Mouse (Mus musculus): ENCODE data around the gene Slc25a38. TPM values are rescaled to one million over a fixed set of nuclear protein-coding genes. Genes with fewer than 3 reads are reported as not detected.
"Not testable (repeated sequence)": the region's sequence is repeated elsewhere in the genome, so short reads cannot be mapped to it uniquely, and the experiment has no call there.

Slc25a38 gene
- polyA plus RNA-seq, 1 experiment from 2014 or later = 20.0 TPM

DNA sequence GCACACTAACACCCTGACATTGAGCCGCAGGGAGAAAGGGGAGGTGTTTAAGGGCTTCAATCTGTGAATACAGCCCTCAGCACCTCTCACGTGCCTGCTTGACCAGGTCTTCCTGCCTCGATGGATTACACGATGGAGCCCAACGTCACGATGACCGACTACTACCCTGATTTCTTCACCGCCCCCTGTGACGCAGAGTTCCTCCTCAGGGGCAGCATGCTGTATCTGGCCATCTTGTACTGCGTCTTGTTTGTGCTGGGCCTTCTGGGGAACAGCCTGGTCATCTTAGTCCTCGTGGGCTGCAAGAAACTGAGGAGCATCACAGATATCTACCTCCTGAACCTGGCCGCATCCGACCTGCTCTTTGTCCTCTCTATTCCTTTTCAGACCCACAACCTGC is 16.5 kb upstream of the Slc25a38 start:
- TF ChIP-seq CTCF (IDR thresholded peaks at IDR 0.05) = no peak
- no peak for TF ChIP-seq EP300 (IDR thresholded peaks at IDR 0.05)
- H3K9ac ChIP-seq (replicated peaks; ENCODE audit: low read depth) = no peak overlapping the region
- no peaks in the 10 kb centered on the region for H3K9me3 ChIP-seq (ENCODE audit: low read length)
- H3K4me1 ChIP-seq (ENCODE audit: insufficient read depth, low read depth, low read length) = no peaks in the 10 kb centered on the region
- no peak overlapping the region for H3K27ac ChIP-seq (ENCODE audit: low read length)
- no peaks in the 10 kb centered on the region for H3K27me3 ChIP-seq (replicated peaks; ENCODE audit: insufficient read depth, low read length)
- ATAC-seq (no peak), DNase-seq (ENCODE audit: low spot score) (no peak)
- H3K36me3 ChIP-seq (ENCODE audit: insufficient read depth, low read length) = no peaks in the 10 kb centered on the region
- no peak overlapping the region for H3K4me2 ChIP-seq (replicated peaks; ENCODE audit: low read depth, low read length)
- 85% methylated on average over 13 of the region's 13 CpGs for WGBS
- no peak overlapping the region for H3K4me3 ChIP-seq (ENCODE audit: low read depth, low read length)

DNA sequence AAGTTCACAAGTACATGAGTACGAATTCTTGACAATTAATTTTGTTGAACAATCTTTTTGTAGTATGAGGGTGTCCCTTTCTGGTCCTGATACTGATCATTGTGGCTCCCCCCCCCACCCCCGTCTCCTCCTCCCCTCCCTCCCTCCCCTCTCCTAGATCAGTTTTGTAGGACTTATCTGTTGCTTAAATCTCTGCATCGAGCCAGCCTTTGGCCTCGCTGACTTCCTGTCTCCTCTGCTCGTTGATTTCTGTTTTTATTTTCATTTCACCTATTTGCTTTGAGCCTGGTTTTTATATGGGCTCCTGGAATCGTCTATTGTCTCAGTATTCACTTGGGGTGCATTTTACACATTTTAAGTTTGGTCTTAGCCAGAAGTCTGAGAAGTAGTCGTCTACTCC is 14.3 kb upstream of the Slc25a38 start:
- no peaks in the 10 kb centered on the region for H3K27me3 ChIP-seq (replicated peaks; ENCODE audit: insufficient read depth, low read length)
- no peak overlapping the region for H3K27ac ChIP-seq (ENCODE audit: low read length)
- no peak overlapping the region for H3K4me3 ChIP-seq (ENCODE audit: low read depth, low read length)
- H3K9ac ChIP-seq (replicated peaks; ENCODE audit: low read depth) = no peak overlapping the region
- no peak for TF ChIP-seq EP300 (IDR thresholded peaks at IDR 0.05)
- TF ChIP-seq CTCF (IDR thresholded peaks at IDR 0.05) = no peak
- no peaks in the 10 kb centered on the region for H3K36me3 ChIP-seq (ENCODE audit: insufficient read depth, low read length)
- no peaks in the 10 kb centered on the region for H3K4me1 ChIP-seq (ENCODE audit: insufficient read depth, low read depth, low read length)
- WGBS = 47% methylated on average over 7 of the region's 7 CpGs
- H3K9me3 ChIP-seq (ENCODE audit: low read length) = no peaks in the 10 kb centered on the region
- DNase-seq (ENCODE audit: low spot score) (no peak), ATAC-seq (no peak)
- no peak overlapping the region for H3K4me2 ChIP-seq (replicated peaks; ENCODE audit: low read depth, low read length)

GRCm38 (mm10) chr9:120098682-120099081 is 11.5 kb upstream of the Slc25a38 start:
- Histone ChIP-seq H3K36me3 (ENCODE audit: insufficient read depth, low read length) (no peaks in the 10 kb centered on the region), H3K9ac (replicated peaks; ENCODE audit: low read depth) (no peak overlapping the region), H3K4me3 (ENCODE audit: low read depth, low read length) (no peak overlapping the region), H3K27ac (ENCODE audit: low read length) (no peak overlapping the region), H3K27me3 (replicated peaks; ENCODE audit: insufficient read depth, low read length) (no peaks in the 10 kb centered on the region), H3K4me2 (replicated peaks; ENCODE audit: low read depth, low read length) (no peak overlapping the region), H3K4me1 (ENCODE audit: insufficient read depth, low read depth, low read length) (no peaks in the 10 kb centered on the region), H3K9me3 (ENCODE audit: low read length) (no peaks in the 10 kb centered on the region)
- TF ChIP-seq CTCF (IDR thresholded peaks at IDR 0.05) = peak; percentile 88
- no peak for TF ChIP-seq EP300 (IDR thresholded peaks at IDR 0.05)
- ATAC-seq (no peak), DNase-seq (ENCODE audit: low spot score) (peak; percentile 78)
- 21% methylated on average over 7 of the region's 7 CpGs for WGBS

DNA sequence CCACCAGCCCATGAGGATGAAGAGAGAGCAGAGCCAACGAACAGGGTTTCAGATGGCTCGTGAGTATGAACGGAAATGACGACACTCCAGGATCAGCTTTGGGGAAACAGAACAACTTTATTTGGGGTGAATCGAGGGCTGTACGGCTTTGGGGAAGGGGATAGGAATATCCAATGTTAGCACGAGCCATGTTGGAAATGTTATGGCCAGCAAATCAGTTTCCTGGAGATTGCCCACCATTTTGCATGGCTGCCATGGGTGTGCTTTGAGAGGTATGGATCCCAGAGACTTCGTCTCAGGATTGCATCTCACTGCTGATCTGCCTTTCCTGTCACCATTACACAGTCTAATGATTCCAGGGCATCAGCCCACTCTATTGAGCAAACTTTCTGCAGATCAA is 10.9 kb upstream of the Slc25a38 start:
- Histone ChIP-seq H3K4me2 (replicated peaks; ENCODE audit: low read depth, low read length) (no peak overlapping the region), H3K9me3 (ENCODE audit: low read length) (no peaks in the 10 kb centered on the region), H3K4me3 (ENCODE audit: low read depth, low read length) (no peak overlapping the region), H3K9ac (replicated peaks; ENCODE audit: low read depth) (no peak overlapping the region), H3K27ac (ENCODE audit: low read length) (no peak overlapping the region), H3K36me3 (ENCODE audit: insufficient read depth, low read length) (no peaks in the 10 kb centered on the region), H3K27me3 (replicated peaks; ENCODE audit: insufficient read depth, low read length) (no peaks in the 10 kb centered on the region), H3K4me1 (ENCODE audit: insufficient read depth, low read depth, low read length) (no peaks in the 10 kb centered on the region)
- TF ChIP-seq CTCF (IDR thresholded peaks at IDR 0.05) = no peak
- no peak for TF ChIP-seq EP300 (IDR thresholded peaks at IDR 0.05)
- WGBS = 85% methylated on average over 8 of the region's 8 CpGs
- no peak for ATAC-seq
- DNase-seq (ENCODE audit: low spot score) = no peak

- H3K4me1 ChIP-seq (ENCODE audit: insufficient read depth, low read depth, low read length) = no peaks in the 10 kb centered on the region
- H3K27me3 ChIP-seq (replicated peaks; ENCODE audit: insufficient read depth, low read length) = no peaks in the 10 kb centered on the region
- no peak overlapping the region for H3K4me2 ChIP-seq (replicated peaks; ENCODE audit: low read depth, low read length)
- no peaks in the 10 kb centered on the region for H3K36me3 ChIP-seq (ENCODE audit: insufficient read depth, low read length)
- no peak overlapping the region for H3K27ac ChIP-seq (ENCODE audit: low read length)
- ATAC-seq = no peak
- TF ChIP-seq EP300 (IDR thresholded peaks at IDR 0.05) = no peak
- TF ChIP-seq CTCF (IDR thresholded peaks at IDR 0.05) = no peak
- WGBS = 88% methylated on average over 2 of the region's 2 CpGs
- DNase-seq (ENCODE audit: low spot score) = no peak
- no peak overlapping the region for H3K9ac ChIP-seq (replicated peaks; ENCODE audit: low read depth)
- H3K9me3 ChIP-seq (ENCODE audit: low read length) = no peaks in the 10 kb centered on the region
- no peak overlapping the region for H3K4me3 ChIP-seq (ENCODE audit: low read depth, low read length)
Observed at GRCm38 (mm10) chr9:120101165-120101564, 9.0 kb upstream of the Slc25a38 start.

GRCm38 (mm10) chr9:120108953-120109352 is 1.2 kb upstream of the Slc25a38 start:
- not testable (repeated sequence) for H3K9me3 ChIP-seq (ENCODE audit: low read length); H3K4me3 ChIP-seq (ENCODE audit: low read depth, low read length); H3K4me1 ChIP-seq (ENCODE audit: insufficient read depth, low read depth, low read length); H3K9ac ChIP-seq (replicated peaks; ENCODE audit: low read depth); H3K4me2 ChIP-seq (replicated peaks; ENCODE audit: low read depth, low read length); ATAC-seq; H3K36me3 ChIP-seq (ENCODE audit: insufficient read depth, low read length); H3K27ac ChIP-seq (ENCODE audit: low read length); DNase-seq (ENCODE audit: low spot score); H3K27me3 ChIP-seq (replicated peaks; ENCODE audit: insufficient read depth, low read length)
- 94% methylated on average over 12 of the region's 12 CpGs for WGBS

All from lung, postnatal 0 days (tissue).